Mouse (Mus musculus) spleen, adult 2 months (tissue): Measurements from ENCODE around the gene Nsa2.
"Not testable (repeated sequence)": the region's sequence is repeated elsewhere in the genome, so short reads cannot be mapped to it uniquely, and the experiment has no call there.

Source experiments
- CTCF ChIP-seq: fragments of 200-500 bp; IDR thresholded peaks from 2 replicates; pipeline ENCODE4 v1.5.1; 2011; ENCODE audit warnings: mild to moderate bottlenecking, inconsistent platforms; ENCODE audit not compliant: insufficient read depth, insufficient read length, insufficient replicate concordance; ENCODE audit errors: extremely low read depth
- POLR2A ChIP-seq: fragments of 200-500 bp; IDR thresholded peaks from 2 replicates; pipeline ENCODE4 v1.6.1; 2011; ENCODE audit warnings: low read depth, low read length, inconsistent platforms

DNA sequence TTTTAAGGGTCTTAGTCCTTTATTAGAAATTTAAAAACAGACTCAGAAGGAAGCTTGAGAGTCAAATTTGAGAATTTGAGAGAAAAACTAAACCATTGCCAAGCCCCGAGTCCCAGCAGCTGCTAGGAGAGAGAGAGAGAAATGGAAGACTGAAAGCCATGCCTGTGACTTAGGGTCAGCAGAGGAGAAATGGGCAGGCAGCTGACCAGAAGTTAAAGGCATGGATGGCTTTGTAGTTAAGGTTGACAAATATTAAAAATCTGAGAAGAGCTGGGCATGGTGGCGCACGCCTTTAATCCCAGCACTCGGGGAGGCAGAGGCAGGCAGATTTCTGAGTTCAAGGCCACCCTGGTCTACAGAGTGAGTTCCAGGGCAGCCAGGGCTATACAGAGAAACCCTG is 30.0 kb downstream of the Nsa2 start:
- not testable (repeated sequence) for TF ChIP-seq CTCF, POLR2A
